Mouse (Mus musculus) limb, embryonic 15.5 days (tissue): ENCODE data around the gene Hba-a1. TPM values are rescaled to one million over a fixed set of nuclear protein-coding genes. Genes with fewer than 3 reads are reported as not detected.
"Not testable (repeated sequence)": the region's sequence is repeated elsewhere in the genome, so short reads cannot be mapped to it uniquely, and the experiment has no call there.

ENCODE experiments used
- ATAC-seq: fragments of 200-750 bp; cut with Nextera tagmentation; 2 replicates; pipeline ENCODE4 v1.8.0; 2017; ENCODE audit warnings: low read depth, moderate TSS enrichment; ENCODE audit not compliant: insufficient number of reproducible peaks, low FRiP score, low TSS enrichment
- H3K27ac ChIP-seq: fragments of 300-500 bp; sonication (generic); 2 replicates; pipeline ENCODE4 v1.5.1; 2015; ENCODE audit warnings: moderate library complexity, mild to moderate bottlenecking, inconsistent platforms
- H3K27me3 ChIP-seq: fragments of 300-500 bp; sonication (generic); 2 replicates; pipeline ENCODE4 v1.6.1; 2015; ENCODE audit warnings: inconsistent platforms
- H3K36me3 ChIP-seq: fragments of 300-500 bp; sonication (generic); 2 replicates; pipeline ENCODE4 v1.6.1; 2015; ENCODE audit warnings: inconsistent platforms
- H3K4me1 ChIP-seq: fragments of 300-500 bp; sonication (generic); 2 replicates; pipeline ENCODE4 v1.6.1; 2015; ENCODE audit warnings: inconsistent platforms
- H3K4me2 ChIP-seq: fragments of 300-500 bp; sonication (generic); 2 replicates; pipeline ENCODE4 v1.6.1; 2015; ENCODE audit warnings: mild to moderate bottlenecking, inconsistent platforms
- H3K4me3 ChIP-seq: fragments of 300-500 bp; sonication (generic); 2 replicates; pipeline ENCODE4 v1.5.1; 2015; ENCODE audit warnings: mild to moderate bottlenecking, inconsistent platforms
- H3K9ac ChIP-seq: fragments of 300-500 bp; sonication (generic); 2 replicates; pipeline ENCODE4 v1.6.1; 2015; ENCODE audit warnings: inconsistent platforms
- H3K9me3 ChIP-seq: fragments of 300-500 bp; sonication (generic); 2 replicates; pipeline ENCODE4 v1.6.1; 2016; ENCODE audit warnings: inconsistent platforms
- WGBS: fragments of 180-500 bp; shearing (Covaris S2); methylation state at CpG from one replicate; pipeline ENCODE4 v1.1.7; 2015; 5-methylcytosine and 5-hydroxymethylcytosine counted together
- polyA plus RNA-seq: library from polyadenylated mRNA; unstranded; fragments of >200 nt; fragmentation: Nextera tagmentation; extraction: Ambion mirVana; gene quantifications from 2 replicates; pipeline ENCODE4 v1.2.1, GENCODE M21; 2015

Gene Hba-a1
- 6,189 and 6,336 TPM in 2 replicates for polyA plus RNA-seq

GRCm38 (mm10) chr11:32283091-32283777 is at the start of gene Hba-a1:
TSS of gene Hba-a1 (plus strand) at chr11:32283511.
- WGBS, result 50% methylated on average over 1 of the region's 5 CpGs
- H3K9me3 ChIP-seq, H3K27ac ChIP-seq, H3K4me1 ChIP-seq, H3K4me2 ChIP-seq, H3K36me3 ChIP-seq, H3K9ac ChIP-seq, ATAC-seq, H3K4me3 ChIP-seq: not testable (repeated sequence)
- H3K27me3 ChIP-seq, result peaks cover 14% of the 10 kb centered on the region; the same call in 1 of the 2 replicates

GRCm38 (mm10) chr11:32233895-32234294 is 49.4 kb upstream of the Hba-a1 start:
- no peaks in the 10 kb centered on the region for H3K9me3 ChIP-seq
- 95% methylated on average over 3 of the region's 3 CpGs for WGBS
- no peak overlapping the region for H3K4me2 ChIP-seq
- no peak overlapping the region for H3K27ac ChIP-seq
- no peak overlapping the region for H3K9ac ChIP-seq
- no peaks in the 10 kb centered on the region for H3K27me3 ChIP-seq
- H3K4me3 ChIP-seq, result no peak overlapping the region
- H3K4me1 ChIP-seq, result peaks cover 26% of the 10 kb centered on the region
- peaks cover 63% of the 10 kb centered on the region for H3K36me3 ChIP-seq
- ATAC-seq, result no peak

GRCm38 (mm10) chr11:32234816-32235485 is 48.4 kb upstream of the Hba-a1 start:
- H3K4me2 ChIP-seq, result no peak overlapping the region
- peaks cover 62% of the 10 kb centered on the region for H3K36me3 ChIP-seq
- ATAC-seq, result no peak
- no peaks in the 10 kb centered on the region for H3K9me3 ChIP-seq
- no peak overlapping the region for H3K9ac ChIP-seq
- 81% methylated on average over 6 of the region's 6 CpGs for WGBS
- H3K27me3 ChIP-seq, result no peaks in the 10 kb centered on the region
- no peak overlapping the region; the same call in 1 of the 2 replicates for H3K27ac ChIP-seq
- no peak overlapping the region for H3K4me3 ChIP-seq
- H3K4me1 ChIP-seq, result peaks cover 26% of the 10 kb centered on the region

GRCm38 (mm10) chr11:32235646-32236045 is 47.7 kb upstream of the Hba-a1 start:
- Histone ChIP-seq H3K36me3 (peaks cover 63% of the 10 kb centered on the region), H3K4me2 (no peak overlapping the region), H3K9ac (no peak overlapping the region), H3K4me1 (peaks cover 26% of the 10 kb centered on the region), H3K9me3 (no peaks in the 10 kb centered on the region), H3K27ac (peak overlapping the region; percentile 68), H3K27me3 (no peaks in the 10 kb centered on the region), H3K4me3 (no peak overlapping the region)
- WGBS, result 23% methylated on average over 3 of the region's 3 CpGs
- no peak for ATAC-seq

- no peaks in the 10 kb centered on the region for H3K27me3 ChIP-seq
- WGBS, result 73% methylated on average over 2 of the region's 2 CpGs
- no peak overlapping the region for H3K9ac ChIP-seq
- peaks cover 26% of the 10 kb centered on the region for H3K4me1 ChIP-seq
- H3K4me2 ChIP-seq, result no peak overlapping the region
- no peaks in the 10 kb centered on the region for H3K9me3 ChIP-seq
- no peak for ATAC-seq
- H3K4me3 ChIP-seq, result no peak overlapping the region
- H3K27ac ChIP-seq, result peak overlapping the region; percentile 68
- peaks cover 63% of the 10 kb centered on the region for H3K36me3 ChIP-seq
Observed at GRCm38 (mm10) chr11:32236132-32236531, 47.2 kb upstream of the Hba-a1 start.

- Histone ChIP-seq H3K9ac (no peak overlapping the region), H3K36me3 (peaks cover 60% of the 10 kb centered on the region)
- no peak for ATAC-seq
Observed at GRCm38 (mm10) chr11:32236712-32237410, 46.5 kb upstream of the Hba-a1 start.

GRCm38 (mm10) chr11:32237411-32237795 is 45.9 kb upstream of the Hba-a1 start:
- Histone ChIP-seq H3K36me3 (peaks cover 58% of the 10 kb centered on the region), H3K4me2 (no peak overlapping the region), H3K4me3 (no peak overlapping the region), H3K27me3 (no peaks in the 10 kb centered on the region), H3K9ac (no peak overlapping the region), H3K9me3 (no peaks in the 10 kb centered on the region), H3K27ac (no peak overlapping the region), H3K4me1 (peaks cover 26% of the 10 kb centered on the region)
- no peak for ATAC-seq
- 93% methylated on average over 3 of the region's 3 CpGs for WGBS

More at GRCm38 (mm10) chr11:32236712-32237410, 46.5 kb upstream of the Hba-a1 start:
- WGBS, result 61% methylated on average over 9 of the region's 9 CpGs
- H3K4me3 ChIP-seq, result no peak overlapping the region
- no peak overlapping the region for H3K27ac ChIP-seq
- H3K4me1 ChIP-seq, result peaks cover 26% of the 10 kb centered on the region
- H3K4me2 ChIP-seq, result no peak overlapping the region
- H3K9me3 ChIP-seq, result no peaks in the 10 kb centered on the region
- no peaks in the 10 kb centered on the region for H3K27me3 ChIP-seq

- H3K9ac ChIP-seq, result no peak overlapping the region
- no peak for ATAC-seq
- H3K4me1 ChIP-seq, result peaks cover 26% of the 10 kb centered on the region
- no peak overlapping the region for H3K4me2 ChIP-seq
- H3K27ac ChIP-seq, result 0 out of 2 replicates have a peak overlapping the region, but pooled peaks have one; percentile 27
- H3K4me3 ChIP-seq, result no peak overlapping the region
- peaks cover 58% of the 10 kb centered on the region for H3K36me3 ChIP-seq
- H3K27me3 ChIP-seq, result no peaks in the 10 kb centered on the region
- no peaks in the 10 kb centered on the region for H3K9me3 ChIP-seq
- 65% methylated on average over 5 of the region's 5 CpGs for WGBS
Observed at GRCm38 (mm10) chr11:32238093-32238860, 45.0 kb upstream of the Hba-a1 start.

- H3K9me3 ChIP-seq, result no peaks in the 10 kb centered on the region
- peaks cover 10% of the 10 kb centered on the region for H3K4me1 ChIP-seq
- no peak overlapping the region for H3K9ac ChIP-seq
- H3K36me3 ChIP-seq, result peaks cover 51% of the 10 kb centered on the region
- no peak overlapping the region for H3K27ac ChIP-seq
- H3K4me2 ChIP-seq, result no peak overlapping the region
- no peaks in the 10 kb centered on the region for H3K27me3 ChIP-seq
- H3K4me3 ChIP-seq, result no peak overlapping the region
- no peak for ATAC-seq
Observed at GRCm38 (mm10) chr11:32241391-32241790, 41.9 kb upstream of the Hba-a1 start.

- H3K4me1 ChIP-seq, result peaks cover 2% of the 10 kb centered on the region; the same call in 1 of the 2 replicates
- H3K27me3 ChIP-seq, result no peaks in the 10 kb centered on the region
- WGBS, result 89% methylated on average over 3 of the region's 3 CpGs
- ATAC-seq, result no peak
- H3K36me3 ChIP-seq, result peaks cover 59% of the 10 kb centered on the region
- H3K9me3 ChIP-seq, result no peaks in the 10 kb centered on the region
- H3K27ac ChIP-seq, result no peak overlapping the region
- no peak overlapping the region for H3K4me2 ChIP-seq
- H3K4me3 ChIP-seq, result no peak overlapping the region
- no peak overlapping the region for H3K9ac ChIP-seq
Observed at GRCm38 (mm10) chr11:32242209-32242608, 41.1 kb upstream of the Hba-a1 start.

GRCm38 (mm10) chr11:32243205-32243955 is 39.9 kb upstream of the Hba-a1 start:
- no peaks in the 10 kb centered on the region for H3K4me1 ChIP-seq
- no peaks in the 10 kb centered on the region for H3K27me3 ChIP-seq
- H3K36me3 ChIP-seq, result peaks cover 66% of the 10 kb centered on the region
- H3K9me3 ChIP-seq, result no peaks in the 10 kb centered on the region
- 0 out of 2 replicates have a peak overlapping the region, but pooled peaks have one; percentile 47 for H3K27ac ChIP-seq
- H3K4me3 ChIP-seq, result no peak overlapping the region
- H3K9ac ChIP-seq, result no peak overlapping the region
- no peak for ATAC-seq
- no peak overlapping the region for H3K4me2 ChIP-seq
- whole genome bisulfite sequencing, result 69% methylated on average over 7 of the region's 7 CpGs
